Mouse (Mus musculus) neural tube, embryonic 15.5 days (tissue): ENCODE measurements around the gene Fam189a1. TPM values are rescaled to one million over a fixed set of nuclear protein-coding genes. Genes with fewer than 3 reads are reported as not detected.

Experiments used
- ATAC-seq: fragments of 200-750 bp; cut with Nextera tagmentation; 2 replicates; pipeline ENCODE4 v1.8.0; 2017; ENCODE audit warnings: mild to moderate bottlenecking, moderate TSS enrichment, moderate library complexity; ENCODE audit not compliant: low FRiP score
- H3K27ac ChIP-seq: fragments of 300-500 bp; sonication (generic); replicated peaks from 2 replicates; pipeline ENCODE4 v1.5.1; 2015; ENCODE audit warnings: mild to moderate bottlenecking, inconsistent platforms
- H3K27me3 ChIP-seq: fragments of 300-500 bp; sonication (generic); replicated peaks from 2 replicates; pipeline ENCODE4 v1.6.1; 2015; ENCODE audit warnings: inconsistent platforms
- H3K36me3 ChIP-seq: fragments of 300-500 bp; sonication (generic); 2 replicates; pipeline ENCODE4 v1.6.1; 2015; ENCODE audit warnings: inconsistent platforms
- H3K4me1 ChIP-seq: fragments of 300-500 bp; sonication (generic); 2 replicates; pipeline ENCODE4 v1.6.1; 2015; ENCODE audit warnings: inconsistent platforms
- H3K4me2 ChIP-seq: fragments of 300-500 bp; sonication (generic); 2 replicates; pipeline ENCODE4 v1.6.1; 2015; ENCODE audit warnings: inconsistent platforms, mild to moderate bottlenecking, moderate library complexity
- H3K4me3 ChIP-seq: fragments of 300-500 bp; sonication (generic); replicated peaks from 2 replicates; pipeline ENCODE4 v1.5.1; 2015; ENCODE audit warnings: mild to moderate bottlenecking, inconsistent platforms
- H3K9ac ChIP-seq: fragments of 300-500 bp; sonication (generic); replicated peaks from 2 replicates; pipeline ENCODE4 v1.6.1; 2015; ENCODE audit warnings: mild to moderate bottlenecking, inconsistent platforms
- H3K9me3 ChIP-seq: fragments of 300-500 bp; sonication (generic); replicated peaks from 2 replicates; pipeline ENCODE4 v1.6.1; 2016; ENCODE audit warnings: inconsistent platforms
- WGBS: fragments of 180-500 bp; shearing (Covaris S2); methylation state at CpG from one replicate; pipeline ENCODE4 v1.1.7; 2015; ENCODE audit warnings: mixed read lengths; 5-methylcytosine and 5-hydroxymethylcytosine counted together
- polyA plus RNA-seq: library from polyadenylated mRNA; unstranded; fragments of >200 nt; fragmentation: Nextera tagmentation; extraction: Ambion mirVana; gene quantifications from 2 replicates; pipeline ENCODE4 v1.2.1, GENCODE M21; 2015

Fam189a1 gene
- polyA plus RNA-seq, 1 experiment from 2014 or later = 13.4 TPM

DNA sequence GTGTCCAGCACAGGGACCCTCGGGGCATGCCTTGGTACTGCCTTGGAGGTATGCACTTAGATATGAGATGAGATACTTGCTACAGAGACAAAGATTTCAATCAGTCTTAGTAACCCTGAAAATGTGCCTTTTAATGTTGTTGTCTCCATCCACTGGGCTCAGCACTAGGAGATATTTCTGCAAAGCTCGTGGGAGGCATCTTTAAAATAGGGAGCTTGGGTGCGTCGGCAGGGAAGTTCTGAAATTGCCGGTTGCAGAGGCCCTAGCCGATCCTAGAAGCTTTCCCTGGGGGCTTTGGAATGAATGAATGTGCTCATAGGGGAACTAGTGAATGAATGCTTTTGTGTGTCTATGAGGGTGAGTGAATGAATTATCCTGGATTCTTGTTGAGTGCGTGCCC, 412.8 kb downstream of the Fam189a1 start:
- no peaks in the 10 kb centered on the region for H3K27me3 ChIP-seq
- no peak overlapping the region for H3K9ac ChIP-seq
- no peak overlapping the region for H3K4me2 ChIP-seq
- peaks cover 30% of the 10 kb centered on the region for H3K36me3 ChIP-seq
- no peak overlapping the region for H3K4me3 ChIP-seq
- no peak for ATAC-seq
- H3K9me3 ChIP-seq = no peaks in the 10 kb centered on the region
- 86% methylated on average over 7 of the region's 7 CpGs for WGBS
- no peak overlapping the region for H3K27ac ChIP-seq
- peaks cover 12% of the 10 kb centered on the region for H3K4me1 ChIP-seq

DNA sequence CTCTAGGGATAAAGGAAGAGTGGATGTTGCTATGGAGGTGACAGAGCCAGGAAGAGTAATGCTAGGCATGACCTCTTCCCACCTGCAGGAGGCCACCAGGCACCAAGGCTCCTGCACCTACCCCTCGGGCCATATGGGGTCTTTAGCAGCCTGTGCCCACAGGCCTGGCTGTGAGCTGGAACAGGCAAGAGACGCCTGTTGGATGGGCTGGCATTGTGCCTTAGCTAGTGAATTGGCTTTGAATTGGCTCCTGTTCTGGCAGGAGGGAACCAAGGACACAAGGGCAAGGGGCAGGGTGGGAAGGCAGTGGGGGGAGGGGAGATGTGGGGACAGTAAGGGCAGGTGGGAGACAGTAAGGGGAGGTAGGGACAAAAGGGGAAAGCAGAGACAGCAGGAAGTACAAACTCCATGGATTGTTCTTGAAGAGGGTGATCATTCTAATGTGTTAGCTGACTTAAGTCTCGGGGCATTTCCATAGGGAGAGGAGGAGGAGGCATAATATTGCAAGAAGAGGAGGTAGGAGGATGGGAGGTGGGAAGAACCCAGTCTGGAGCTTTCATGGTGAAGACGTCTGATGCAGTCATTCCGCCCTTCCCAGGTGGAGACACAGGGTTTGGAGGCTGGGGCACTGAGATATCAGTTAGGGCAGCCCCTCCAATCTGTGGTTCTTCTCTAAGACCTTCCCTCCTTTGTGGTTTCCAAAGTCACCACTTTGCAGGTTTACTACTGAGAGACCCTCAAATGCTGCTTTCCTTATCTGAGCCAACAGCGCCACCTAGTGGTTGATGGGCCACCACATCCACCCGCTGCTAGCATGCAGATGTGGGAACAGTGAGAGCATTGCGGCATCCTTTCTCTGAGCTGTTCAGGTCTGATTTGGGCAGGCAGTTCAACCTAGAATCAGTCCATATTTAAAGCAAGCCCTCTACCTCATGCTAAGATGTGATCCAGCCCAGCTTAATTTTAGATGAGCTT, 414.8 kb downstream of the Fam189a1 start:
- no peaks in the 10 kb centered on the region for H3K9me3 ChIP-seq
- peaks cover 31% of the 10 kb centered on the region for H3K36me3 ChIP-seq
- peaks cover 12% of the 10 kb centered on the region for H3K4me1 ChIP-seq
- H3K4me2 ChIP-seq = no peak overlapping the region
- H3K27ac ChIP-seq = peak overlapping the region; percentile 39
- 20% methylated on average over 8 of the region's 8 CpGs for WGBS
- H3K4me3 ChIP-seq = no peak overlapping the region
- peak; percentile 92 for ATAC-seq
- H3K27me3 ChIP-seq = no peaks in the 10 kb centered on the region
- H3K9ac ChIP-seq = peak overlapping the region; percentile 7; the same call in 1 of the 2 replicates

DNA sequence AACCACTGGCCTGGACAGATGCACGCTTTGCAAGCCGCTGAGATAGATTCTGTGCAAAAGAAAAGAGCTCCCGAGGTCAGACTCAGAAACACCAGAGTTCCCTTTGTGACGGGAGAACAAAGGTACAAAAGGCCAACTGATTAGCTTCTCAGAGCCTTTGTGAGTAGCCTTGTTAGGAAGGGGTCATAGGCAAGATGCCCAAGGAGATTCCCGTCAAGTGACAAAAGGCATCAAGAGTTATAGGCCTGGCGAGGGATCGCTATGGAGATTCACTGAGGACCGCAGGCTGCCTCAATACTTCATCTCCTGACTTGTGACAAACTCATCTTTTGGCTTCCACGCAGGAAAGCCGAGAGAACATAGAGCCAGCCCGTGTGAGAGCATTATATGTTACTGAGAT, 417.2 kb downstream of the Fam189a1 start:
- WGBS = 17% methylated on average over 11 of the region's 11 CpGs
- Histone ChIP-seq H3K4me3 (no peak overlapping the region), H3K4me2 (no peak overlapping the region), H3K9me3 (no peaks in the 10 kb centered on the region), H3K36me3 (peaks cover 16% of the 10 kb centered on the region), H3K4me1 (peaks cover 12% of the 10 kb centered on the region), H3K27ac (no peak overlapping the region), H3K27me3 (no peaks in the 10 kb centered on the region), H3K9ac (no peak overlapping the region)
- ATAC-seq = no peak

- Histone ChIP-seq H3K9me3 (no peaks in the 10 kb centered on the region), H3K9ac (no peak overlapping the region), H3K36me3 (no peaks in the 10 kb centered on the region), H3K27me3 (no peaks in the 10 kb centered on the region), H3K4me3 (no peak overlapping the region), H3K4me1 (peaks cover 34% of the 10 kb centered on the region), H3K27ac (no peak overlapping the region), H3K4me2 (no peak overlapping the region)
- peak; percentile 39 for ATAC-seq
- 25% methylated on average over 7 of the region's 7 CpGs for whole genome bisulfite sequencing
Measured at GRCm38 (mm10) chr7:64729785-64730184, 426.6 kb downstream of the Fam189a1 start.

GRCm38 (mm10) chr7:64728816-64729215, 427.6 kb downstream of the Fam189a1 start:
- Histone ChIP-seq H3K4me3 (no peak overlapping the region), H3K9me3 (no peaks in the 10 kb centered on the region), H3K4me1 (peaks cover 34% of the 10 kb centered on the region), H3K27ac (no peak overlapping the region), H3K36me3 (no peaks in the 10 kb centered on the region), H3K4me2 (no peak overlapping the region), H3K9ac (no peak overlapping the region), H3K27me3 (no peaks in the 10 kb centered on the region)
- no peak for ATAC-seq
- 83% methylated on average over 3 of the region's 3 CpGs for WGBS

DNA sequence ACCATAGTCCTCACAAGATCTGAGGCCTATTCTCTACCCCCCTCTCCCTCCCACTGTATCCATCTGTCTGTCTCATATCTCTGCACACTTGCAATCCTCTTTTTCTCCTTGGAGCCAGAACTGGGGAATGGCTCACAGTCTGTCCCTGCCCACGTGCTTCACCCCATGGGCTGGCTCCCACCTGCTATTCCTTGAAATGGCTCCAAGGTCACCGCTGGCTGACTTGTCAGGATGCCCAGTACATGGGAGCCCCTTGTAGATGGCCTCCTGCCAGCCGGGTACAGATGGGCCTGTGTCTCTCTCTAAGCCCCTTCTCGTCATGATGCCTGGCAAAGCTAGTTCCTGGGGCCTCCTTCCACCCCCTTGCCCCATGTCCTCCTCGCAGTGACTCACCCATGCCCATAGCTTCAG, 428.2 kb downstream of the Fam189a1 start:
- H3K4me2 ChIP-seq = no peak overlapping the region
- H3K9ac ChIP-seq = no peak overlapping the region
- ATAC-seq = 0 out of 2 replicates have a peak, but pooled peaks have one; percentile 25
- no peaks in the 10 kb centered on the region for H3K9me3 ChIP-seq
- 57% methylated on average over 5 of the region's 5 CpGs for WGBS
- H3K27ac ChIP-seq = no peak overlapping the region
- no peak overlapping the region for H3K4me3 ChIP-seq
- peaks cover 34% of the 10 kb centered on the region for H3K4me1 ChIP-seq
- H3K27me3 ChIP-seq = no peaks in the 10 kb centered on the region
- no peaks in the 10 kb centered on the region for H3K36me3 ChIP-seq

GRCm38 (mm10) chr7:64725967-64726695, 430.2 kb downstream of the Fam189a1 start:
- peak overlapping the region; percentile 56 for H3K27ac ChIP-seq
- H3K9ac ChIP-seq = no peak overlapping the region
- no peak overlapping the region for H3K4me3 ChIP-seq
- peaks cover 34% of the 10 kb centered on the region for H3K4me1 ChIP-seq
- no peak overlapping the region for H3K4me2 ChIP-seq
- no peaks in the 10 kb centered on the region for H3K36me3 ChIP-seq
- ATAC-seq = peak; percentile 37; the same call in 1 of the 2 replicates
- no peaks in the 10 kb centered on the region for H3K9me3 ChIP-seq
- WGBS = 47% methylated on average over 6 of the region's 6 CpGs
- no peaks in the 10 kb centered on the region for H3K27me3 ChIP-seq

GRCm38 (mm10) chr7:64724409-64724808, 432.0 kb downstream of the Fam189a1 start:
- ATAC-seq = no peak
- H3K4me1 ChIP-seq = peaks cover 30% of the 10 kb centered on the region
- no peaks in the 10 kb centered on the region for H3K36me3 ChIP-seq
- no peak overlapping the region for H3K27ac ChIP-seq
- no peaks in the 10 kb centered on the region for H3K9me3 ChIP-seq
- H3K4me2 ChIP-seq = no peak overlapping the region
- no peaks in the 10 kb centered on the region for H3K27me3 ChIP-seq
- H3K4me3 ChIP-seq = no peak overlapping the region
- no peak overlapping the region for H3K9ac ChIP-seq
- 91% methylated on average over 1 of the region's 1 CpGs for WGBS

DNA sequence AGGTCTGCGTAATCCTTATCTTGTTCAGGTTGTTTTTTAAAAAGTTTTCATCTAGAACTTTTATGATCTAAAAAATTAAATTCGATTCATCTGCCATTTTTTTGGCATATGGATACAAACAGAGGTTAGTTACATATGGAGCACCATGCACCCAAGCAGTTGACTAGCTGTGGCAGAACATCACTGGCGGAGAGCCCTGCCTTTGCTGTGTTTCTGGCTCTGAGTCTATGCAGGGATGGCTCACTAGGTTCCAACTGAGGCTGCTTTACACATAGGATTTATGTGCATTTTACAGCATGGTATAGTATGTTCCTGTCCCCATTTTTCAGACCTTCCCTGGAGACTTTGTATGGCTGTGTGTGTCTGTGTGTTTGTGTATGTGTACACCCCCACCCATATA, 433.1 kb downstream of the Fam189a1 start:
- Histone ChIP-seq H3K4me1 (peaks cover 19% of the 10 kb centered on the region; the same call in 1 of the 2 replicates), H3K36me3 (no peaks in the 10 kb centered on the region), H3K27ac (no peak overlapping the region), H3K9ac (no peak overlapping the region), H3K9me3 (no peaks in the 10 kb centered on the region), H3K27me3 (no peaks in the 10 kb centered on the region), H3K4me2 (no peak overlapping the region), H3K4me3 (no peak overlapping the region)
- 85% methylated on average over 3 of the region's 3 CpGs for WGBS
- no peak for ATAC-seq

DNA sequence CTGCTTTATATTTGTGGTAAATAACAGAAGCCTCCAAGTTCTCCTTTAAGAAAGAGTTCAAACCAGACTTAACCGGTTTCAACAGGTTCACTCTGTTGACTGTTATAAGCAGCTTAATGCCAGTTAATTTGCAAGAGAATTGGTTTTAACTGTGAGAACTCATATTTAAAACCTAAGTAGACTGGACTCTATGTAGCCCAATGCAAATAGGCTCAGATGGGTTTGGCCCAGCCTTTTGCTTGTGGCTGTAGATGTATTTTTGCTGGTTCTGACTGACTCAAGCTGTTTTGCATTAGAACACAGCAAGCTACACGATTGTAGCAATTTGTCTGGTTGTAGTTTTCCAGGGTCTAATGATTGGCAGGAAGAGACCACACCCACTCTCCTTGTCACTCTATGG, 440.1 kb downstream of the Fam189a1 start:
- Histone ChIP-seq H3K9ac (no peak overlapping the region), H3K27ac (no peak overlapping the region), H3K36me3 (peaks cover 2% of the 10 kb centered on the region; the same call in 1 of the 2 replicates), H3K4me2 (no peak overlapping the region), H3K4me1 (no peaks in the 10 kb centered on the region), H3K4me3 (no peak overlapping the region), H3K27me3 (no peaks in the 10 kb centered on the region), H3K9me3 (no peaks in the 10 kb centered on the region)
- ATAC-seq = no peak
- 81% methylated on average over 2 of the region's 2 CpGs for WGBS

DNA sequence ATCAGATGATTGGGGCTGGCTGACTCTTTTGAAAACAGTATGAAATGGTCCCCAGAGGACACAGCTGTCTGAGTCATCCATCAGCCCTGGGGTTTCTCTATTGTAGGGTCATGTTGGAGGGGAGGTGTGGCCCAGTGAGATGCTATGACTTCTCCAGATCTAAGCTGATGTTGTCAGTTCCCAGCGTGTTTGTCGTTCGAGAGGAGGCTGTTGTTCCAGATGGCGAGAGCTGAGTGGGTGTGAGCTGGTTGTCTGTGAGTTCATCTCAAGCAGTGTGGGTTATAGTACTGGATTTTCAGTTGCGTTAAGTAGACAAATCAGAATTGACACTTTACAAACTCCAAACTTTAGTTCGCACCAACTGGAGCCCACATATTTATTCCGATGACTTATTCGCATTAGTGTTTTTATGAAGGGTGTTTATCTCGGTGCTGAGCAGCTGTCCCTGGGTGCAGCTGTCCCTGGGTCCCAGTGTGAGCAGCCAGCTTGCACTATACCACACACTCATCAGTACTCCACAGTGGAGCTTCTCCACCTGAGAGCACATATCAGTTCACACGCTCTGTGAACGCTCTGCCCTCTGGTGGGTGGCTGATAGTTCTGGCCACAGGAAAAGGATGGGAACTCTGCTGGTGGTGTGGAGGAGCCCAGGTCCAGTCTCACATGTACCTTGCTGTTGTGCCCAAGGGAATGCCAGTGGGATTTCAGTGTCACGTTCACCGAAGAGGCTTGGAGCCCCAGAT, 446.7 kb downstream of the Fam189a1 start:
- Histone ChIP-seq H3K9ac (no peak overlapping the region), H3K4me2 (no peak overlapping the region), H3K27ac (no peak overlapping the region), H3K4me1 (no peaks in the 10 kb centered on the region), H3K9me3 (no peaks in the 10 kb centered on the region), H3K27me3 (no peaks in the 10 kb centered on the region), H3K36me3 (no peaks in the 10 kb centered on the region; the same call in 1 of the 2 replicates), H3K4me3 (no peak overlapping the region)
- WGBS = 83% methylated on average over 13 of the region's 13 CpGs
- peak; percentile 56 for ATAC-seq
